Mouse (Mus musculus) heart, embryonic 12.5 days (tissue): ENCODE data around the gene Gsta2. TPM values are rescaled to one million over a fixed set of nuclear protein-coding genes. Genes with fewer than 3 reads are reported as not detected.
A peak's percentile ranks its signal among the peaks of the same experiment; 100 is the strongest.
"Not testable (repeated sequence)": the region's sequence is repeated elsewhere in the genome, so short reads cannot be mapped to it uniquely, and the experiment has no call there.

ENCODE experiments used
- ATAC-seq: fragments of 200-750 bp; cut with Nextera tagmentation; 2 replicates; pipeline ENCODE4 v1.8.0; 2017; ENCODE audit warnings: moderate TSS enrichment, moderate library complexity; ENCODE audit not compliant: insufficient number of reproducible peaks, low FRiP score
- H3K27ac ChIP-seq: fragments of 300-500 bp; sonication (generic); 2 replicates; pipeline ENCODE4 v1.5.1; 2016; ENCODE audit warnings: mild to moderate bottlenecking, moderate library complexity; ENCODE audit not compliant: poor library complexity, severe bottlenecking
- H3K27me3 ChIP-seq: fragments of 300-500 bp; sonication (generic); replicated peaks from 2 replicates; pipeline ENCODE4 v1.6.1; 2016; ENCODE audit warnings: mild to moderate bottlenecking, moderate library complexity
- H3K36me3 ChIP-seq: fragments of 300-500 bp; sonication (generic); 2 replicates; pipeline ENCODE4 v1.6.1; 2016; ENCODE audit warnings: mild to moderate bottlenecking, moderate library complexity
- H3K4me1 ChIP-seq: fragments of 300-500 bp; sonication (generic); replicated peaks from 2 replicates; pipeline ENCODE4 v1.6.1; 2016; ENCODE audit warnings: mild to moderate bottlenecking
- H3K4me2 ChIP-seq: fragments of 300-500 bp; sonication (generic); 2 replicates; pipeline ENCODE4 v1.6.1; 2016; ENCODE audit warnings: mild to moderate bottlenecking, moderate library complexity
- H3K4me3 ChIP-seq: fragments of 300-500 bp; sonication (generic); 2 replicates; pipeline ENCODE4 v1.5.1; 2016; ENCODE audit warnings: mild to moderate bottlenecking
- H3K9ac ChIP-seq: fragments of 300-500 bp; sonication (generic); 2 replicates; pipeline ENCODE4 v1.6.1; 2016; ENCODE audit warnings: mild to moderate bottlenecking, moderate library complexity
- H3K9me3 ChIP-seq: fragments of 300-500 bp; sonication (generic); replicated peaks from 2 replicates; pipeline ENCODE4 v1.6.1; 2016; ENCODE audit warnings: mild to moderate bottlenecking, moderate library complexity
- WGBS: fragments of 180-500 bp; shearing (Covaris S2); methylation state at CpG from one replicate; pipeline ENCODE4 v1.1.7; 2016; 5-methylcytosine and 5-hydroxymethylcytosine counted together
- polyA plus RNA-seq: library from polyadenylated mRNA; unstranded; fragments of >200 nt; fragmentation: Nextera tagmentation; extraction: Ambion mirVana; gene quantifications from 2 replicates; pipeline ENCODE4 v1.2.1, GENCODE M21; 2016

The Gsta2 gene
- polyA plus RNA-seq, 1 experiment from 2014 or later = not detected

DNA sequence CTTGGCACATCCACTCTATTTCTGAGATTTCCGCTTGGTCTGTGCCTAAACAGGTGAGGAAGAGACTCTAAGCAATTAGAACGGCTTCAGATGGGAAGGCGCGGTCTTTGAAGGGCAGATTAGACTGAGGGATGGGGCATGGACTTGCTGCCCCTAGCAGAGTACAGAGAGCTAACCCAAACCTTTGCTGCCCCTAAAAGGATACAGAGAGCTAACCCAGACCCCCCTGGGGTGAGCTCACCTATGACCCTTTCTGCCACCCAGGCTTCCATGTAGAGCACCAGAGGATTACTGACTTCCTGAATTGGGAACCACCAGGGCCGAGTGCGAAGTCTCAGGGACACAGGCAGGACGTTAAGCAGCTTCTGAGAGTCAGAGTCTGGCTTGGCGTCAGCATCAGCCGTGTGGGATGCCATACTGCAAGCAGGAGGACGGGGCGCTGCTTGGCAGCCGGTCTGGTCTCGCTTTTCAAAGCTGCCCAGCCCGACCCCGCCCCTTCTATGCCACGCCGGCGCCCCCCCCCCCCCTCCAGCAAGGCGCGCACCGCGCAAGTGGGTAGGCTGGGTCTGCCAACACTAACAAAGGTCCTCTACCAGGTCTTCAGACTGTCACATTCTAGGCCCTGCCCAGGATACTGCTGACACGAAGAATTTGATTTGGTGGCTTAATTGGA, 22.7 kb upstream of the Gsta2 start, which contains the start of gene Ooep:
Ooep (minus strand) TSS at position 613 of the 673 bp plus-strand sequence.
- Histone ChIP-seq H3K9ac (peak within 1 kb of the TSS; percentile 64; the same call in 1 of the 2 replicates), H3K4me2 (peak within 1 kb of the TSS; percentile 85), H3K4me3 (peak within 1 kb of the TSS; percentile 44), H3K27ac (no peak within 1 kb of the TSS), H3K36me3 (no peaks in the 10 kb centered on the region), H3K4me1 (peaks cover 10% of the 10 kb centered on the region), H3K9me3 (no peaks in the 10 kb centered on the region), H3K27me3 (no peaks in the 10 kb centered on the region)
- peak; percentile 71 for ATAC-seq
- 5% methylated on average over 20 of the region's 23 CpGs for WGBS

DNA sequence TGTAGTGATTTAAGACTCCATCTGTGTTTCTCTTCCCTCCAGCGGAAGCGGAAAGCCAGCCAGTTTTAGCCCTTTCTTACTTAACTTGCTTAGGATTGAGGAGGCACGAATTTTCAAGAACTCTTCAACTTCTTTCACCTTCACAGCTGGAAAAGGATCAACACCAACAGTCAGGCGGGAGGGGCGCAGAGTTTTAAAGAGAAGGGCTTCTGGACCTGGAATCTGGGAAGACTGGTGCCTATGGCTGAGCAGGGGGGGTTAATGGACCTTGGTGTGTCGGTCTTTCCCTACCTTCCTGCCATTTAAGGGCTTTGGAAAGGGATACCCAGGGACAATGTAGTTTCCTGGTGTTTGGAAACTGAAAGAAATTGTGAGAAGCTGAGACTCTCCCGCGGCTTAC, 22.0 kb upstream of the Gsta2 start:
- Histone ChIP-seq H3K27me3 (no peaks in the 10 kb centered on the region), H3K36me3 (no peaks in the 10 kb centered on the region), H3K27ac (no peak overlapping the region), H3K4me2 (peak overlapping the region; percentile 85), H3K4me3 (peak overlapping the region; percentile 44; the same call in 1 of the 2 replicates), H3K9ac (no peak overlapping the region), H3K4me1 (peaks cover 10% of the 10 kb centered on the region), H3K9me3 (no peaks in the 10 kb centered on the region)
- WGBS = 41% methylated on average over 8 of the region's 8 CpGs
- no peak for ATAC-seq

DNA sequence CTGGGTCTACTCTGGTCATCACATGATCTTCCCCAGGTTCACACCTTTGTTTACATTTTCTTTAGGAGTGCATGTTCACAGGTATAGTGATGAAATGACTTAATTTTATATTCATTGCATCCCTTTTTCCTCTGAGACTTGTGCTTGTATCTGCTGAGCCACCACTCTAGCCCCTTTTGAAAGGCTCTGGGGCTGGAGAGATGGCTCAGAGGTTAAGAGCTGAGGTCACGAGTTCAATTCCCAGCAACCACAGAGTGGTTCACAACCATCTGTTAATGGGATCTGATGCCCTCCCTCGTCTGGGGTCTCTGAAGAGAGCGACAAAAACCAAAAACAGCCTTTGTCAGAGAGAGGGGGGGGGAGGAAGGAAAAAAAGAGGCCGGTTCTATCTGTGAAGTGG, 19.9 kb upstream of the Gsta2 start:
- no peaks in the 10 kb centered on the region for H3K27me3 ChIP-seq
- no peak overlapping the region for H3K9ac ChIP-seq
- H3K4me2 ChIP-seq = no peak overlapping the region
- no peak for ATAC-seq
- H3K4me1 ChIP-seq = peaks cover 10% of the 10 kb centered on the region
- H3K36me3 ChIP-seq = no peaks in the 10 kb centered on the region
- H3K9me3 ChIP-seq = no peaks in the 10 kb centered on the region
- no peak overlapping the region for H3K27ac ChIP-seq
- WGBS = 69% methylated on average over 4 of the region's 4 CpGs
- no peak overlapping the region for H3K4me3 ChIP-seq

- Histone ChIP-seq H3K4me3 (no peak overlapping the region), H3K4me1 (peaks cover 10% of the 10 kb centered on the region), H3K27ac (no peak overlapping the region), H3K4me2 (no peak overlapping the region), H3K36me3 (no peaks in the 10 kb centered on the region), H3K9me3 (no peaks in the 10 kb centered on the region), H3K27me3 (no peaks in the 10 kb centered on the region), H3K9ac (no peak overlapping the region)
- 71% methylated on average over 1 of the region's 1 CpGs for WGBS
- no peak for ATAC-seq
Observed at GRCm38 (mm10) chr9:78374885-78375389, 19.3 kb upstream of the Gsta2 start.

DNA sequence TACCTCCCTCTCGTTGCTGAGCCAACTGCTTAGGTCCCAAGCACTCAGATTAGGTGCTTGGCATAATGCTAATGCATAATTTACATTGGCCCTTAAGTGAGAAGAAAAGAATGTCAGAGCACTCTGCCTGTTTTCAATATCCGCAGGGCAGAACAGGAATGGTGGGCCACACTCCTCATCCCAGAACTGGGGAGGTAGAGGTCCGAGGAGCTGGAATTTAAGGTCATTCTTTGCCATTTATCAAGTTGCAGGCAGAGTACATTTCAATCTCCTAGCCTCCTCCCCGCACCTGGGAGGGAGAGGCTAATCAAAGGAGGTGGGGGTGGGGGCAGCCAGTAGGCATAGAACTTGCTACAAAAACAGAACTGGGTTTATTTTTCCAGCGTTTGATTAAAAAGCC, 18.8 kb upstream of the Gsta2 start:
- Histone ChIP-seq H3K36me3 (no peaks in the 10 kb centered on the region), H3K9ac (no peak overlapping the region), H3K27me3 (no peaks in the 10 kb centered on the region), H3K4me1 (peaks cover 10% of the 10 kb centered on the region), H3K4me3 (no peak overlapping the region), H3K4me2 (no peak overlapping the region), H3K9me3 (no peaks in the 10 kb centered on the region), H3K27ac (no peak overlapping the region)
- ATAC-seq = no peak
- 46% methylated on average over 5 of the region's 5 CpGs for WGBS

GRCm38 (mm10) chr9:78372827-78373504, 17.4 kb upstream of the Gsta2 start:
- ATAC-seq = no peak
- no peak overlapping the region for H3K4me2 ChIP-seq
- no peaks in the 10 kb centered on the region for H3K36me3 ChIP-seq
- H3K4me3 ChIP-seq = no peak overlapping the region
- H3K4me1 ChIP-seq = peaks cover 3% of the 10 kb centered on the region; the same call in 1 of the 2 replicates
- H3K9ac ChIP-seq = no peak overlapping the region
- no peak overlapping the region for H3K27ac ChIP-seq
- 0 out of 2 replicates have a peak, but pooled peaks cover 2% of the 10 kb centered on the region for H3K9me3 ChIP-seq
- no peaks in the 10 kb centered on the region for H3K27me3 ChIP-seq
- 64% methylated on average over 10 of the region's 10 CpGs for WGBS

DNA sequence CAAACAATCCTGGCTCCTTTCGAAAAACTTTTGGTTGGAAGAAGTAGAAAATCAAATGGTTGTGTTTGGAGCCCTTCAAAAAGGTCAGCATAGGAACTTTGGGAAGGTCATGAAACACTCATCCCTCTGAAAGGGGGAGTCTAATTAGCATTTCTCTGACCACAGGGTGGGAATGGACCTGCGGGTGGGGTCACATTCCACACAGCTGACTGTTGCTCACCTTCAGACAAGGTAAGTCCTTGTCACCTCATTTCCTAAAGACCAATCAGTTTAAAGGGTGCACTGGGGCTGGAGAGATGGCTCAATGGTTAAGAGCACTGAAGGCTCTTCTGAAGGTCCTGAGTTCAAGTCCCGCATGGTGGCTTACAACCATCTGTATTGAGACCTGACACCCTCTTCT, 15.9 kb upstream of the Gsta2 start:
- Histone ChIP-seq H3K4me2 (no peak overlapping the region), H3K36me3 (no peaks in the 10 kb centered on the region), H3K4me3 (no peak overlapping the region), H3K27me3 (no peaks in the 10 kb centered on the region), H3K27ac (no peak overlapping the region), H3K9me3 (0 out of 2 replicates have a peak, but pooled peaks cover 3% of the 10 kb centered on the region), H3K9ac (no peak overlapping the region), H3K4me1 (no peaks in the 10 kb centered on the region; the same call in 1 of the 2 replicates)
- no peak for ATAC-seq
- WGBS = 89% methylated on average over 3 of the region's 3 CpGs

DNA sequence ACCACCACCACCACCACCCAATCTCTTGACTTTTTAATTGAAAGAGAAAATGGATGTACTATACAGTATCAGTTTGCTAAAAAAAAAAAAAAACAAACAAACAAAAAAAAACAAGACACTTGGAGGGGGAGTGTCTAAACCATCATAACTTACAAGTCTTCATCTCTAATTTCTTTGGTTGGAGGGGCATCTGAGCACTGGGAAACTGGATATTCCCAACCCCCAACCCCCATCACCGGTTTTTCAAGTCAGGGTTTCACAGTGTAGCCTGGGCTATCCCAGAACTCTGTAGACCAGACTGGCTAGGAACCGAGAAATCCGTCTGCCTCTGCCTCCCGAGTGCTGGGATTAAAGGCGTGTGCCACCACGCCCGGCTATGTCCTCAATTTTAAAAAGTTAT, 14.2 kb upstream of the Gsta2 start:
- Histone ChIP-seq H3K9ac (no peak overlapping the region), H3K9me3 (0 out of 2 replicates have a peak, but pooled peaks cover 3% of the 10 kb centered on the region), H3K4me2 (no peak overlapping the region), H3K27me3 (no peaks in the 10 kb centered on the region), H3K4me1 (no peaks in the 10 kb centered on the region; the same call in 1 of the 2 replicates), H3K27ac (no peak overlapping the region), H3K36me3 (no peaks in the 10 kb centered on the region), H3K4me3 (no peak overlapping the region)
- ATAC-seq = no peak
- WGBS = 83% methylated on average over 7 of the region's 7 CpGs

DNA sequence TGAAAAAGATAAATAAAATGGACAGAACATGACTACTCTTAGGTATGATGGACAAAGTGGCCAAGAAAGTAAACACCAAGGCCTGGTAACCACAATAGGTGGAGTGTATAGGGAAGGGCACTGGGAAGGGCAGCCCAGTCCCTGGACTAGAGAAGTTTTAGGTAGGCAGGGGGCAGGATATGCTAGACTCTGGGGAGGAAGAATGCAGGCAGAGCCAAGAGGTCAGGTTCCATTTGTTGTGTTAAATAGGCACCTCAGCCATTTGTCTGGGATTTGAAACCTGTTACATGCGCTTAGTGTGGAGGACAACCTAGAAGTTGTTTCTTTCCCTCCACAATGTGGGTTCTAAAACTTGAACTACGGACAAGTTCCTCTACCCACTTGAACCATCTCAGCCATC, 13.8 kb upstream of the Gsta2 start:
- WGBS = 84% methylated on average over 2 of the region's 2 CpGs
- H3K4me3 ChIP-seq = no peak overlapping the region
- no peak for ATAC-seq

DNA sequence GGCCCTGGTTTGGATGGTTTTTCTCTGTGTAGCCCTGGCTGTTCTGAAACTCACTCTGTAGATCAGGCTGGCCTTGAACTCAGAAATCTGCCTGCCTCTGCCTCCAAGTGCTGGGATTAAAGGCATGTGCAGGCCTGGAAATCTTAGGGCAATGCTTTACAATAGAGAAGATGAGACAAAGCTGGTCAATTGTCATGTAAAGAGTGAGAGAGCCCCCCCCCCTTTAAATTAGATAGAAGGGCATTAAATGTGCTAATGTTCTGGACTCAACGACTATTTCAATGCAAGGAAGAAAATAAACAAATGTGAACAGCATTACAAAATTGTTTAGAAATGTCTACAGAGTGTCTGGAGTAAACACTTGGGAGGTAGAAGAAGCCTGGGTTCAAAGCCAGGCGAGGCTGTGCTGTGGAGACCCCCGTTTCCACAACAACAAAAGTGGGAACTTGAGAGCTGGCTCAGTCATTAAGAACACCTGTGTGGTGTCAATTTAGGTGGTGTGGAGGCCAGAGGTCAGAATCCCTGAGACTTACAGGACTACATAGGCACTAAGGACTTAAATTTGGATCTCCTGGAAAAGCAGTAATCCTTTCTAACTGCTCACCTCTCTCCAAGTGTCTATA, 13.2 kb upstream of the Gsta2 start:
- WGBS = 72% methylated on average over 3 of the region's 3 CpGs
- no peaks in the 10 kb centered on the region for H3K27me3 ChIP-seq
- H3K4me3 ChIP-seq = no peak overlapping the region
- no peak overlapping the region for H3K4me2 ChIP-seq
- no peaks in the 10 kb centered on the region for H3K36me3 ChIP-seq
- no peak overlapping the region for H3K27ac ChIP-seq
- H3K9me3 ChIP-seq = 0 out of 2 replicates have a peak, but pooled peaks cover 3% of the 10 kb centered on the region
- no peak for ATAC-seq
- H3K9ac ChIP-seq = no peak overlapping the region
- H3K4me1 ChIP-seq = no peaks in the 10 kb centered on the region; the same call in 1 of the 2 replicates

More for the DNA sequence above, 13.8 kb upstream of the Gsta2 start:
- H3K4me2 ChIP-seq = no peak overlapping the region
- H3K27me3 ChIP-seq = no peaks in the 10 kb centered on the region
- H3K4me1 ChIP-seq = no peaks in the 10 kb centered on the region; the same call in 1 of the 2 replicates
- no peaks in the 10 kb centered on the region for H3K36me3 ChIP-seq
- H3K9me3 ChIP-seq = 0 out of 2 replicates have a peak, but pooled peaks cover 3% of the 10 kb centered on the region
- no peak overlapping the region for H3K27ac ChIP-seq
- no peak overlapping the region for H3K9ac ChIP-seq

GRCm38 (mm10) chr9:78367959-78368358, 12.4 kb upstream of the Gsta2 start, which contains the start of gene Dppa5a:
Dppa5a (minus strand) TSS chr9:78368177.
- not testable (repeated sequence) for H3K4me3 ChIP-seq, H3K9ac ChIP-seq, H3K9me3 ChIP-seq, H3K36me3 ChIP-seq, H3K4me1 ChIP-seq, H3K4me2 ChIP-seq, ATAC-seq, H3K27ac ChIP-seq, H3K27me3 ChIP-seq
- 81% methylated on average over 16 of the region's 16 CpGs for WGBS
